Mouse (Mus musculus) right cerebral cortex, postnatal 10 days (tissue): ENCODE data around the gene Csgalnact2.

Source experiments
- DNase-seq, 2 experiments: peaks; one replicate each; pipeline ENCODE4 v3.0.0; 2021; ENCODE audit warnings: low spot score in 2 of 2

Csgalnact2 gene

DNA sequence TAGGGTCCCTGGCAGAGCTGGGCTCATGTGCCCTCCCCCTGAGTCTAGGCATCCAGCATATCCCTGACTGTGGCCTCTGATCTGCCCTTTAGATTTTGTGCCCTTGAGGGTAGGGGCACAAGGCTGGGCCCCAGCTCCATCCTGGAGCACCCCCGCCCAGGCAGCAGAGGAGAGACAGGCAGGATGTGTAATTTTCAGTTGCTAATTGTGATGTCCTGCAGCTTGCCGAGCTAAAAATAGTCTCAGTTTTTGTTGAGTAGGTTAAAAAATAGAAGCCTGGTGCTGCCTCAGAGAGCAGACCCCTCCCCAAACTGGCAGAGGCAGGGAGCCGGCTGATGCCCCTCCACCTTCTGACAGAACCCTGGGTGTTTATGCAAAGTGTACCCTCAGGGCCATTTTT, 64.8 kb downstream of the Csgalnact2 start:
- DNase-seq: peak in 1 of 2 experiments; percentile 42

DNA sequence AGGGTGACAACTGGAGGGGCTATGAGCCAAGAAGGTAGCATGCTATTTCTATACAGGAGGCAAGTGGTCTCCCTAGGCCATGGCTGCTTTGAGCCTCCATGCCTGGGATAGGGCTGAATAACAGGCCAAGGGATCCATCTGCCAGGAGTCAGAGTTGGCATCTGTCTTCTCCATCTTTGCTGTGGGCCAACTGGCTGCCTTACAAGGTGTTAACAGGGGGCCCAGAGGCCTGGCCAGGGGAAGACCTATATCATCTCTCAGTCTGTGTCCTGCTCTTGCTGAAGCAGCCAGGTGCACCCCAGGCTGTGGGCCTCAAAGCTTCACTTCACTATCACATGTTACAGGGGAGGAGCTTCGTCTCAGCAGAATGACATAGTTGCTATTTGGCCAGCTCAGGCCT, 66.8 kb downstream of the Csgalnact2 start:
- DNase-seq: no peak

GRCm38 (mm10) chr6:118071416-118071815, 67.5 kb downstream of the Csgalnact2 start:
- peak in 1 of 2 experiments; percentile 49 for DNase-seq

DNA sequence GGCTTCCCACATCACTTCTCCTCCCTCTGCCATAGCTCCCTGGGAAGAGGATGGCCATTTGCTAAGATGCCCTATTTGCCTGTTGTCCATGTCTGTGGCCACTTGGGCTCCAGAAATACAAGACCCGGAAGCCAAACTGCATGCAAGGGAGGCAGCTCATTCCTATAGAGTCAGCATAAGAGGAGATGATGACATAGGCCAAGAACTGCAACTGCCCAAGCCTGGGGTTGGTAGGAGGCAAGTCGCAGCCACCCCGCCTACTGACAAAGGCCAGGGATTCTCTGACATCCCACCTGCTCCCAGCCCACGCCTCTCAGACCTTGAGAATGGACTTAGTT, 68.0 kb downstream of the Csgalnact2 start:
- DNase-seq: peak in 1 of 2 experiments; percentile 30

- peak; percentile 66 to 76 for DNase-seq
These were observed 68.5 kb downstream of the Csgalnact2 start for GRCm38 (mm10) chr6:118070321-118071012.

- DNase-seq: peak in 1 of 2 experiments; percentile 25
These were observed 71.2 kb downstream of the Csgalnact2 start for GRCm38 (mm10) chr6:118067720-118068119.

GRCm38 (mm10) chr6:118066199-118067081, 72.5 kb downstream of the Csgalnact2 start:
- peak; percentile 72 to 86 for DNase-seq

DNA sequence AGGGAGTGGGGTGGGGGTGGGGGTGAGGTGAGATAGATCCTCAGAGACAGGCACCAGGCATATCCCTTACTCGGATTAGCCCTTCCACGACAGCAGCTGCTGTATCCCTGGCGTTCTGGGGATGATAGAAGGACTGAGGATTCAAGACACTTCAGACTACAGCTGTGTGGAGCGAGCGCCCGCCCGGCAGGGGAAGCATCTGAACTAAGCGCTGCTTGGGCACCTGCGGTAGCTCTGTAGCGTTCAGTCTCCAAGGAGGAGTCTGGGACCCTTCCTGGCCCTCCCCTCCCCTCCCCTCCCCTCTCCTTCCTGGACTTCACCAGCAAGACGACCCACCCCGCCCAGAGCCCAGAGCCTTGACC, 73.1 kb downstream of the Csgalnact2 start:
- DNase-seq: peak in 1 of 2 experiments; percentile 36

DNA sequence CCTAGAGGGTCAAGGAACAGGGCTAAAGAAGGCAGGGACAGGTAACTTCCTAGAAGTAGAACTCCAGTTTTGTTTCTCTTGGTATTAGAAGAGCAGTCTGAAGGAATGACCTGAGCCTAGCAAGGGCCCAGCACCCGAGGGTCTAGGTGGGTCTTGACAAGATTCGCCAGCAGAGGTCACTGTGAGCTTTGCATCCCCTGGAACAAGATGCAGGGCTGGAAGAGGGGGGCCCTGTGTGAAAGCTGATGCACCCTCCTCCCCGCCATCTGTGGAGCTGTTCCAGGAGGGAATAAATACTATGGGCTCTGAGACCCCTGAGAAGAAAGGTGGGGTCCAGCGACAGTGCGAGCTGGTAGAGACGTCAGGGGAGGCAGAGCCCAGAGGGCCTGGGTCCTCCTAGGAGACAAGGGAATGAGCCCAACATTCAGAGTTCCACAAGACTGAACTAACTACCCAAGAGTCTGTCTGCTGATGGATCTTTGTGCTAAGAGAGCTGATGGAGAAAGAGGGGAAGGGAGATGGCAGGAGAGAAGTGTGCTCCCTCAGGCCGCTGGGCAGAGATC, 73.9 kb downstream of the Csgalnact2 start:
- DNase-seq: peak in 1 of 2 experiments; percentile 75

DNA sequence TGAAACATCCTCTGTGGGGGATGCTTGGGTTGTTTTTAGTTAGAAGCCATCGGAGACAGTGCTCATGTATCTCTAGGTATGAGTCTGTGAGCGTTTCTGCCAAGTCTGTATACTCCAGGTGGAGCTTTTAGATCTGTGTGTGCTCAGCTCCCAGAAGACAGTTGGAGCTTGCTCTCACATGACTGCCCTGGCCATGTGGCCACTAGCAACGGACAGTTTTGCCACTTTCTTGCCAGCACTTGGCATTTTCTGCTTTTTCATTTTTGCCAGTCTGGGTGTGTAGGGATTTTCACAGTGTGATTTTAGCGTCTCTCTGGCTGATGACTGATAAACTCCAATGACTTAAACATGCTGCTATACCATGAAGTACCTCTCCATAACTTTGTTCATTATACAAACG, 75.7 kb downstream of the Csgalnact2 start:
- no peak for DNase-seq

DNA sequence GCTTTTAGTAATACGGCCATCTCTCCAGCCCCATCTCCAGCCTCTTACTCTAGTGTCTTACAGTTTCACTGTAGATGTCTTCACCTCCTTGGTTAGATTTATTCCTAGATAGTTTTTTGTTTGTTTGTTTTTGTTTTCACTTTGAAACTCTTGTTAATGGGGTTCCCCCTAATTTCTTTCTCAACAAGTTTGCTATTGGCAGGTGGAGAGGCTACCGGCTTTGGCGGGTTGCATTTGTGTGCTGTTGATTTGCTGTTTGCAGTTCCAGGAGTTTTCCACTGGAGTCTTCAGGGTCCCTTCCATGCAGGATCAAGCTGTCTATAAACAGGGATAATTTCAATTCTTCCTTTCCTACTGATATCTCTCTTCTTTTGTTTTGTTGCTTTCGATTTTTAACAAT, 77.7 kb downstream of the Csgalnact2 start:
- no peak for DNase-seq
